Mouse (Mus musculus) lung, adult 2 months (tissue): Measurements from ENCODE around the gene Pdcd11.
"Not testable (repeated sequence)": the region's sequence is repeated elsewhere in the genome, so short reads cannot be mapped to it uniquely, and the experiment has no call there.

Experiments
- CTCF ChIP-seq: fragments of 200-500 bp; IDR thresholded peaks from 2 replicates; pipeline ENCODE4 v1.5.1; 2011; ENCODE audit warnings: mild to moderate bottlenecking, low read length, control low read depth; ENCODE audit not compliant: insufficient read depth
- POLR2A ChIP-seq: fragments of 200-500 bp; IDR thresholded peaks from 2 replicates; pipeline ENCODE4 v1.6.1; 2011; ENCODE audit warnings: low read depth, mild to moderate bottlenecking, control low read depth, low read length, borderline replicate concordance; ENCODE audit errors: extremely low read depth

GRCm38 (mm10) chr19:47139611-47140010, 49.0 kb downstream of the Pdcd11 start:
- not testable (repeated sequence) for TF ChIP-seq POLR2A, CTCF
